Mouse (Mus musculus) heart, embryonic 14.5 days (tissue): ENCODE results near the gene Hspbap1. TPM values are rescaled to one million over a fixed set of nuclear protein-coding genes. Genes with fewer than 3 reads are reported as not detected.

Source experiments
- ATAC-seq: fragments of 200-750 bp; cut with Nextera tagmentation; 2 replicates; pipeline ENCODE4 v1.8.0; 2017; ENCODE audit warnings: low read depth, moderate TSS enrichment; ENCODE audit not compliant: insufficient number of reproducible peaks, insufficient read depth, low FRiP score
- H3K27ac ChIP-seq, 2 experiments: fragments of 200-500 bp in 1 of 2; fragments of 300-500 bp in 1 of 2; sonication (generic) in 1 of 2; replicated peaks in 1 of 2; 2 replicates each; pipeline ENCODE4 v1.5.1; 2012 to 2014; ENCODE audit warnings: low read depth in 2 of 2, low read length in 2 of 2, control low read depth in 1 of 2, mild to moderate bottlenecking in 1 of 2, mixed read lengths in 1 of 2; ENCODE audit not compliant: control insufficient read depth in 1 of 2, insufficient read depth in 1 of 2
- H3K27me3 ChIP-seq: fragments of 300-500 bp; sonication (generic); 2 replicates; pipeline ENCODE4 v1.6.1; 2014; ENCODE audit warnings: mild to moderate bottlenecking, low read length, control low read depth; ENCODE audit not compliant: control insufficient read depth, insufficient read depth
- H3K36me3 ChIP-seq: fragments of 300-500 bp; sonication (generic); 2 replicates; pipeline ENCODE4 v1.6.1; 2014; ENCODE audit warnings: mild to moderate bottlenecking, control low read depth, low read length, mixed read lengths; ENCODE audit not compliant: control insufficient read depth, insufficient read depth
- H3K4me1 ChIP-seq, 2 experiments: fragments of 200-500 bp in 1 of 2; fragments of 300-500 bp in 1 of 2; sonication (generic) in 1 of 2; 2 replicates each; pipeline ENCODE4 v1.6.1; 2012 to 2014; ENCODE audit warnings: low read length in 2 of 2, control low read depth in 1 of 2, mixed read lengths in 1 of 2; ENCODE audit not compliant: control insufficient read depth in 2 of 2, insufficient read depth in 2 of 2
- H3K4me2 ChIP-seq: fragments of 300-500 bp; sonication (generic); 2 replicates; pipeline ENCODE4 v1.6.1; 2014; ENCODE audit warnings: mild to moderate bottlenecking, low read length
- H3K4me3 ChIP-seq, 2 experiments: fragments of 200-500 bp in 1 of 2; fragments of 300-500 bp in 1 of 2; sonication (generic) in 1 of 2; 2 replicates each; pipeline ENCODE4 v1.5.1; 2012 to 2014; ENCODE audit warnings: low read length in 2 of 2, mild to moderate bottlenecking in 2 of 2, control low read depth in 1 of 2, low read depth in 1 of 2, moderate library complexity in 1 of 2; ENCODE audit not compliant: control insufficient read depth in 1 of 2, insufficient read depth in 1 of 2
- H3K9ac ChIP-seq: fragments of 300-500 bp; sonication (generic); 2 replicates; pipeline ENCODE4 v1.6.1; 2014; ENCODE audit warnings: mild to moderate bottlenecking, low read length
- H3K9me3 ChIP-seq: fragments of 300-500 bp; sonication (generic); 2 replicates; pipeline ENCODE4 v1.6.1; 2016; ENCODE audit warnings: low read length, control low read depth; ENCODE audit not compliant: control insufficient read depth
- WGBS: fragments of 180-500 bp; shearing (Covaris S2); extraction: QIAGEN DNeasy Blood & Tissue Kit; methylation state at CpG from one replicate; pipeline ENCODE4 v1.1.7; 2014; 5-methylcytosine and 5-hydroxymethylcytosine counted together
- polyA plus RNA-seq: library from polyadenylated mRNA; unstranded; fragments of >200 nt; fragmentation: Nextera tagmentation; extraction: Ambion mirVana; gene quantifications from 2 replicates; pipeline ENCODE4 v1.2.1, GENCODE M21; 2014

Gene Hspbap1
- polyA plus RNA-seq, 1 experiment from 2014 or later = 8.8 TPM

DNA sequence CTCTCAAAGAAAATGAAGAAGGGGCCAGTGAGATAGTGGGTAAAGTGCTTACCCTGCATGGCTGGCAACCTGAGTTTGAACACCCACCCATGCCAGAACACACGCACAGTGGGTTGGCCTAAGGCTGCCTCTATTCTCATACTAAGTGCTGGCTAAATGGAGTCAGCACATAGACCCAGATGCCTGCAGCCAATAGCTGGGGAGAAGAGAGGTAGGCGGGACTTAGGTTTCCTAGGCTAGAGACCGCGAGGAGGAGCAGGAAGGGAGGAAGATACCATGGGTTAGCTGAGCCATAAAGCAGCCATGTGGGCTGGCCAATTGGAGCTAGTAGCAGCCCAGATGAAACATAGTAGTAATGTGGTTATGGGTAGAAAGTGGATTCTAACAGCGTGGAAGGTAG, 2.4 kb downstream of the Hspbap1 start:
- Histone ChIP-seq H3K4me3 (no peak overlapping the region), H3K4me1 (peaks cover 14 to 27% of the 10 kb centered on the region in 2 experiments), H3K9me3 (no peaks in the 10 kb centered on the region), H3K9ac (no peak overlapping the region), H3K4me2 (no peak overlapping the region), H3K27me3 (no peaks in the 10 kb centered on the region), H3K36me3 (no peaks in the 10 kb centered on the region), H3K27ac (no peak overlapping the region)
- no peak for ATAC-seq
- WGBS = 79% methylated on average over 5 of the region's 5 CpGs

DNA sequence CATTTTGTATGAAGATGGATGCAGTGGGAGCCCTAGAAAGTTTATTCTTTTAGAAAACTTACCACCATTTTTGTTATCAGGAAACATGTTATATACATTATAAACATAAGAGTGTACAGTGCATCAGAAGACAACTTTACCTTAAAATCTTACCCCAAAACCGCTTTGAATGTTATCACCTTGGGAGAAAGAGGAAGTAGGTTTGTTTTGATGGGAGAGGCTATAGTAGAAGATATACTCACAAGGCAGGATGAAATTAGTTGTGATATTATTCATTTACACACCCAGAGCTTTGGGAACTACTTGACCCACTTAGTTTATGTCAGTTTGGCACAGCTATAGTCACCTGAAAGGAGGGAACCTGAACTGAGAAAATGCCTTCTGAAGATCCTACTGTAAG, 5.7 kb downstream of the Hspbap1 start:
- H3K4me1 ChIP-seq = peaks cover 9 to 12% of the 10 kb centered on the region in 2 experiments
- no peak overlapping the region for H3K4me2 ChIP-seq
- no peak overlapping the region for H3K9ac ChIP-seq
- no peak overlapping the region for H3K27ac ChIP-seq
- H3K9me3 ChIP-seq = no peaks in the 10 kb centered on the region
- 82% methylated on average over 1 of the region's 1 CpGs for WGBS
- no peak overlapping the region for H3K4me3 ChIP-seq
- no peak for ATAC-seq
- H3K36me3 ChIP-seq = no peaks in the 10 kb centered on the region
- no peaks in the 10 kb centered on the region for H3K27me3 ChIP-seq

DNA sequence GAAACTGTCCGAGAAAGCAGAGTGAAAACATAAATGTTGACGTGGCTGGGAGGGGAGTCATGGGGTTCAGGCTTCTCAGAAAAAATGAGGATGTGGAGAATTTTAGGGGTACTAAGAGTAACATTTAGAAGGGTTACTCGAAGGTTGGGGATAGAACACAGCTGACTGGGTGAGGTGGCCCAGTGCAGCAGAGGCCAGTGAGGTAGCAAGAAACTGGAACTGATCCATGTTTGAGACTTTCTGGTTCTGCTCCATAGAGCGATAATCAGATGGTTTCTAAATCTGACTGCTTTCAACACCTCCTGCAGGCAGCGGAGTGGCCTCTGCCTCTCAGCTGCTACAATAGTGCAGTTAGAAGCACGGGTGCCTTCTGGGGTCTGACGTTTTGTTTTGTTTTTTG, 6.6 kb downstream of the Hspbap1 start:
- 38% methylated on average over 7 of the region's 7 CpGs for WGBS
- peak overlapping the region; percentile 31 for H3K4me2 ChIP-seq

DNA sequence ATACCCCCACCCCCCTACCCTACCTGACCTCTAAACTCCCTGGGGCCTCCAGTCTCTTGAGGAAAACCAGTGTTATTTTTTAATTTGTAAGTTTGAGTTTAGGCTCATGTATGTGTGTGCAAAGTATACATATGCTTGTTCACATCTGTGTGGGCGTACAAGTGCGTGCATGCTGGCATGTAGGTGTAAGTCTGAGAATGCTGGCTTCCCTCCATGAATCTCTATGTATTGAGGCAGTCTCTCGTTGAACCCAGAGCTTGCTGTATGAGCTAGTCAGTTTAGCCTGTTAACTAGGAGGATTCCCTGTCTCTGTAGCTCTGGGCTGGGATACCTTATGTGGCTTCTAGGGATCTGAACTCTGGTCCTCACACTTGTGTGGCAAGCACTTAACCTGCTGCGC, 7.6 kb downstream of the Hspbap1 start:
- Histone ChIP-seq H3K9ac (no peak overlapping the region), H3K27ac (no peak overlapping the region), H3K4me1 (peaks cover 6 to 10% of the 10 kb centered on the region in 2 experiments), H3K36me3 (no peaks in the 10 kb centered on the region), H3K4me2 (no peak overlapping the region), H3K27me3 (no peaks in the 10 kb centered on the region), H3K9me3 (no peaks in the 10 kb centered on the region), H3K4me3 (no peak overlapping the region)
- WGBS = 95% methylated on average over 4 of the region's 4 CpGs
- no peak for ATAC-seq

More for the DNA sequence above, 6.6 kb downstream of the Hspbap1 start:
- peak; percentile 54; the same call in 1 of the 2 replicates for ATAC-seq
- Histone ChIP-seq H3K27ac (no peak overlapping the region; a peak in 1 of 4 replicates), H3K4me3 (no peak overlapping the region), H3K9ac (0 out of 2 replicates have a peak overlapping the region, but pooled peaks have one; percentile 2), H3K27me3 (no peaks in the 10 kb centered on the region), H3K36me3 (no peaks in the 10 kb centered on the region), H3K9me3 (no peaks in the 10 kb centered on the region), H3K4me1 (peaks cover 6% of the 10 kb centered on the region in 2 experiments)

DNA sequence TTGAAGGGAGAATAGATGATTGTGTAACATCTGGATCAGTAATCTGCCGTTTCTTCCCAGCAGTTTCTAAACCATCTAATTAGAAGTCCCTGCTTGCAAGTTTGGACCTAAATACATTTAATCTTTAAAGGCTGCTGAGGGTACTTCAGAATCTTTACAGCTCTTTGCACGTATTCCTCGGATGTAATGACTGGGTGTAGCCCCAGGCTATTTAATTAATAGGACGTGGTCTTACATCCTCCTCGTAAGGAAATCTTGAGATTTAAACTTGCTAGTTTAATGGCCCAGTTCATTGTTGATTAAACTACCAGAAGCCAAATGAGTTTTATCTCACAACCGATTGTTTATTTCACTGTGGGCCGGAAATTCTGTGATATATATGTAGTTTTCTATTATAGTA, 9.5 kb downstream of the Hspbap1 start:
- H3K36me3 ChIP-seq = no peaks in the 10 kb centered on the region
- H3K4me3 ChIP-seq = no peak overlapping the region
- 86% methylated on average over 7 of the region's 7 CpGs for WGBS
- H3K9ac ChIP-seq = no peak overlapping the region
- H3K4me1 ChIP-seq = peaks cover 13 to 18% of the 10 kb centered on the region in 2 experiments
- no peak for ATAC-seq
- H3K4me2 ChIP-seq = no peak overlapping the region
- H3K27me3 ChIP-seq = no peaks in the 10 kb centered on the region
- no peak overlapping the region for H3K27ac ChIP-seq
- no peaks in the 10 kb centered on the region for H3K9me3 ChIP-seq

DNA sequence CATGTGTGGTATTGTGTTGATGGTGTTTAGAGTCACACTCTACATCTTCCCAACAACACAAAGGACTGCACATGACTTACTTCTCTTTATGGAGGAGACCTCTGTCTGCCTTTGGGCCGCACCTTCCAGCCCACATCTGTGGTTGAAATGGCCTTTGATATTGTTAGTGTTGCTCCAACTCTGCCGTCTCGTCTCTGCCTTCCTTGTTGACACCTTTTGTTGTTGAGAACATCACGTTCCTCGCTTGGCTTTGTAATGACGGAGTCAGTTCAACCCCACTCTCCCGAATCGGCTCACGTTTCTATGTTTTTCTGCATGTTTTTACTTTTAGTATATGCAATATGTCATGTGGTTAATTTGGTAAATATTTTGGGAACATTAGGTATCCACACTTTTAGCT, 10.9 kb downstream of the Hspbap1 start:
- Histone ChIP-seq H3K27ac (no peak overlapping the region), H3K36me3 (no peaks in the 10 kb centered on the region), H3K27me3 (no peaks in the 10 kb centered on the region), H3K9me3 (no peaks in the 10 kb centered on the region), H3K4me1 (peaks cover 14 to 18% of the 10 kb centered on the region in 2 experiments), H3K9ac (no peak overlapping the region), H3K4me2 (no peak overlapping the region), H3K4me3 (no peak overlapping the region)
- 82% methylated on average over 9 of the region's 9 CpGs for WGBS
- no peak for ATAC-seq

DNA sequence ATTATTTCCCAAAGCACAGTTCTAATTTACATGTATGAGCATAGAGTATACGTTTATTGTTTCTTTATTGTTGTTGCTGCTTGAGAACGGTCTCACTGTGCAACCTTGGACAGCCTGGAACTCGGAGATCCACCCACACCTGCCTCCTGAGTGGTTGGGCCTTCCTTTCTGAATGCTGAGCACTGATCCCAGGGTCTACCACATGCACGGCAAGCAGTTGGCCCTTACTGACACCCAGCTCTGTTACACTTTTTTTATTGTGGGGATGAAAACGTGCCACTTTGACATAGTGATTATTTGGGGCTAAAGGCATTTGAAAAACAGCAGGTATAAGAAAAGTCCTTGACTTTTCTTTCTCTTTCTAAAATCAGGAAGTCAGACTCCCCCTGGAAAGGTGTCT, 11.5 kb downstream of the Hspbap1 start:
- no peaks in the 10 kb centered on the region for H3K36me3 ChIP-seq
- 83% methylated on average over 5 of the region's 5 CpGs for WGBS
- H3K9me3 ChIP-seq = no peaks in the 10 kb centered on the region
- no peaks in the 10 kb centered on the region for H3K27me3 ChIP-seq
- ATAC-seq = no peak
- H3K9ac ChIP-seq = no peak overlapping the region
- no peak overlapping the region for H3K4me3 ChIP-seq
- H3K27ac ChIP-seq = no peak overlapping the region
- peaks cover 10 to 15% of the 10 kb centered on the region in 2 experiments for H3K4me1 ChIP-seq
- H3K4me2 ChIP-seq = no peak overlapping the region

DNA sequence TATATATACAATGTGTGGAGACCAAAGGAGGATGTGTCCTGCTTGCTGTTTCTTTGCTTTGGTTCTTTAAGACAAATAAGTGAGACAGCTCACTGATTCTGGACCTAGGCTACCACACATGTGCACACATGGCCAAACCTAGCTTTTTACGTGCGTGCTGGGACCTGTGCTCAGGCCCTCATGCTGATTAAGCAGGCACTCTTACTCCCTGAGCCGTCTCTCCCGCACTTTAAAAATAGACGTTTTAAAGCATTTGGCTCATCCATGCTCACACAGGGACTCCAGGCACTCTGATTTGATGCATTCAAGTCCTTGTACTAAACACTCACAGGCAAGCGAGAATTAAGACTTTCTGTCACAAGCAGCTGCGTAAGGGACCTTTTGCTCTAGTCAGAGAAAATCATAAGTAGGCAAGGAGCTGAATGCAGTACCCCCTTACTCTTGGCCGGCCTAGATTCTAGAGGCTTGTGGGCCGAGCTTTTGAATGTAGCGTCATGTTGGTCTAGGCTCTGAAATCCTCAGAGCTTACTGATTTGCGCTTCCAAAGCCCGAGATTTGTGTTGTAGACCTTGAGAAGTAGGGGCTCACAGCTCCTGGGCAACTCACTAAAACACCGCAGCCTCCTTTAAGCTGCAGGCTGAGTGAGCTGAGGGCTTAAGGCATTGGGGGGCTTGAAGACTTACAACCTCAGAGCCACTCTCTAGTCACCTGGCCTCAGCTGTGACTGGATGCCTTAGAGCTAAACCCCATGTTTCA, 12.5 kb downstream of the Hspbap1 start:
- Histone ChIP-seq H3K9ac (no peak overlapping the region), H3K27ac (no peak overlapping the region), H3K27me3 (no peaks in the 10 kb centered on the region), H3K9me3 (no peaks in the 10 kb centered on the region), H3K4me3 (no peak overlapping the region), H3K36me3 (peaks cover 7% of the 10 kb centered on the region), H3K4me2 (no peak overlapping the region), H3K4me1 (peaks cover 11 to 12% of the 10 kb centered on the region in 2 experiments)
- ATAC-seq = no peak
- WGBS = 67% methylated on average over 13 of the region's 13 CpGs
